Mouse (Mus musculus): Measurements from ENCODE around the gene B3glct.

B3glct gene

GRCm38 (mm10) chr5:149748640-149749580 lies 70.9 kb downstream of the B3glct start:
- DNase-seq (ENCODE audit: low spot score) = no peak

- no peak for DNase-seq (ENCODE audit: low spot score)
These were observed 73.8 kb downstream of the B3glct start for GRCm38 (mm10) chr5:149751861-149752260.

- no peak for DNase-seq (ENCODE audit: low spot score)
These were observed 75.0 kb downstream of the B3glct start for GRCm38 (mm10) chr5:149753073-149753472.

GRCm38 (mm10) chr5:149767116-149767515 lies 89.1 kb downstream of the B3glct start:
- DNase-seq (ENCODE audit: low spot score) = no peak

- no peak for DNase-seq (ENCODE audit: low spot score)
These were observed 89.7 kb downstream of the B3glct start for GRCm38 (mm10) chr5:149767651-149768301.

GRCm38 (mm10) chr5:149769666-149770065 lies 91.6 kb downstream of the B3glct start:
- no peak for DNase-seq (ENCODE audit: low spot score)

GRCm38 (mm10) chr5:149776038-149776437 lies 98.0 kb downstream of the B3glct start:
- no peak for DNase-seq (ENCODE audit: low spot score)

GRCm38 (mm10) chr5:149779740-149780139 lies 101.7 kb downstream of the B3glct start:
- no peak for DNase-seq (ENCODE audit: low spot score)

GRCm38 (mm10) chr5:149780411-149780810 lies 102.4 kb downstream of the B3glct start:
- DNase-seq (ENCODE audit: low spot score) = peak; percentile 20

GRCm38 (mm10) chr5:149790087-149790486 lies 112.1 kb downstream of the B3glct start:
- DNase-seq (ENCODE audit: low spot score) = peak; percentile 46

- no peak for DNase-seq (ENCODE audit: low spot score)
These were observed 132.0 kb downstream of the B3glct start for GRCm38 (mm10) chr5:149810071-149810470.

- DNase-seq (ENCODE audit: low spot score) = no peak
These were observed 133.8 kb downstream of the B3glct start for GRCm38 (mm10) chr5:149811835-149812234.
